Mouse (Mus musculus) cerebellum, adult 2 months (tissue): Measurements from ENCODE around the gene Gsta2.
"Not testable (repeated sequence)": the region's sequence is repeated elsewhere in the genome, so short reads cannot be mapped to it uniquely, and the experiment has no call there.

ENCODE experiments used
- CTCF ChIP-seq: fragments of 200-500 bp; IDR thresholded peaks from 2 replicates; pipeline ENCODE4 v1.5.1; 2011; ENCODE audit warnings: low read depth, mild to moderate bottlenecking, control low read depth, low read length, moderate library complexity, borderline replicate concordance; ENCODE audit not compliant: insufficient read depth
- POLR2A ChIP-seq: fragments of 200-500 bp; IDR thresholded peaks from 2 replicates; pipeline ENCODE4 v1.6.1; 2011; ENCODE audit warnings: low read length, control low read depth, borderline replicate concordance; ENCODE audit not compliant: insufficient read depth

GRCm38 (mm10) chr9:78282002-78282711, 73.4 kb downstream of the Gsta2 start:
- TF ChIP-seq POLR2A, CTCF: not testable (repeated sequence)
